Mouse (Mus musculus) mature B cell (primary cell): ENCODE measurements around the gene Slc36a3.
"Not testable (repeated sequence)": the region's sequence is repeated elsewhere in the genome, so short reads cannot be mapped to it uniquely, and the experiment has no call there.

Experiments
- in situ Hi-C: fragments of 300-500 bp; cut with MboI; formaldehyde crosslinking; loops from 2 replicates; pipeline ENCODE4 v1.14.3; 2019

Gene Slc36a3

GRCm38 (mm10) chr11:55146855-55147254, 4.7 kb downstream of the Slc36a3 start:
- in situ Hi-C loops, result no loop called here

- in situ Hi-C loops, result no loop called here
Measured at GRCm38 (mm10) chr11:55144011-55144410, 7.5 kb downstream of the Slc36a3 start.

GRCm38 (mm10) chr11:55141502-55141901, 10.0 kb downstream of the Slc36a3 start:
- in situ Hi-C loops, result no loop called here

GRCm38 (mm10) chr11:55137646-55138045, 13.9 kb downstream of the Slc36a3 start:
- in situ Hi-C loops, result no loop called here

GRCm38 (mm10) chr11:55136770-55137547, 14.5 kb downstream of the Slc36a3 start:
- in situ Hi-C loops, result no loop called here

- in situ Hi-C loops, result no loop called here
Measured at GRCm38 (mm10) chr11:55134871-55135270, 16.6 kb downstream of the Slc36a3 start.

- in situ Hi-C loops, result no loop called here
Measured at GRCm38 (mm10) chr11:55134407-55134806, 17.1 kb downstream of the Slc36a3 start.

- in situ Hi-C loops, result no loop called here
Measured at GRCm38 (mm10) chr11:55133204-55133603, 18.3 kb downstream of the Slc36a3 start.

GRCm38 (mm10) chr11:55131946-55132345, 19.6 kb downstream of the Slc36a3 start:
- in situ Hi-C loops, result no loop called here

- in situ Hi-C loops, result no loop called here
Measured at GRCm38 (mm10) chr11:55131077-55131742, 20.3 kb downstream of the Slc36a3 start.

- in situ Hi-C loops, result no loop called here
Measured at GRCm38 (mm10) chr11:55128411-55128810, 23.1 kb downstream of the Slc36a3 start.

GRCm38 (mm10) chr11:55127937-55128336, 23.6 kb downstream of the Slc36a3 start:
- in situ Hi-C loops, result no loop called here

GRCm38 (mm10) chr11:55126663-55127062, 24.8 kb downstream of the Slc36a3 start:
- in situ Hi-C loops, result no loop called here

GRCm38 (mm10) chr11:55121430-55121829, 30.1 kb downstream of the Slc36a3 start:
- in situ Hi-C loops, result no loop called here

- in situ Hi-C loops, result no loop called here
Measured at GRCm38 (mm10) chr11:55120821-55121271, 30.7 kb downstream of the Slc36a3 start.

- in situ Hi-C loops, result no loop called here
Measured at GRCm38 (mm10) chr11:55120279-55120678, 31.2 kb downstream of the Slc36a3 start.

GRCm38 (mm10) chr11:55117031-55117430, 34.5 kb downstream of the Slc36a3 start:
- in situ Hi-C loops, result no loop called here

- in situ Hi-C loops, result no loop called here
Measured at GRCm38 (mm10) chr11:55116004-55116403, 35.5 kb downstream of the Slc36a3 start.

GRCm38 (mm10) chr11:55114291-55114690, 37.2 kb downstream of the Slc36a3 start:
- in situ Hi-C loops, result no loop called here

- in situ Hi-C loops, result not testable (repeated sequence)
Measured at GRCm38 (mm10) chr11:55113861-55114250, 37.7 kb downstream of the Slc36a3 start.

- in situ Hi-C loops, result no loop called here
Measured at GRCm38 (mm10) chr11:55113209-55113860, 38.2 kb downstream of the Slc36a3 start.

- in situ Hi-C loops, result no loop called here
Measured at GRCm38 (mm10) chr11:55110566-55111169, 40.8 kb downstream of the Slc36a3 start.
